Mouse (Mus musculus) heart, postnatal 0 days (tissue): Measurements from ENCODE around the gene Psmc5.

ENCODE experiments used
- CTCF ChIP-seq: IDR thresholded peaks from 2 replicates; pipeline ENCODE4 v1.5.1; 2016; ENCODE audit warnings: antibody characterized with exemption, control low read depth, low read depth
- EP300 ChIP-seq: IDR thresholded peaks from 2 replicates; pipeline ENCODE4 v1.6.1; 2016; ENCODE audit warnings: antibody characterized with exemption, low read depth

- TF ChIP-seq EP300 (no peak), CTCF (no peak)
Measured at GRCm38 (mm10) chr11:106249326-106249725, 6.6 kb upstream of the Psmc5 start.
